Mouse (Mus musculus): ENCODE measurements around the gene Kcnn4.

DNA sequence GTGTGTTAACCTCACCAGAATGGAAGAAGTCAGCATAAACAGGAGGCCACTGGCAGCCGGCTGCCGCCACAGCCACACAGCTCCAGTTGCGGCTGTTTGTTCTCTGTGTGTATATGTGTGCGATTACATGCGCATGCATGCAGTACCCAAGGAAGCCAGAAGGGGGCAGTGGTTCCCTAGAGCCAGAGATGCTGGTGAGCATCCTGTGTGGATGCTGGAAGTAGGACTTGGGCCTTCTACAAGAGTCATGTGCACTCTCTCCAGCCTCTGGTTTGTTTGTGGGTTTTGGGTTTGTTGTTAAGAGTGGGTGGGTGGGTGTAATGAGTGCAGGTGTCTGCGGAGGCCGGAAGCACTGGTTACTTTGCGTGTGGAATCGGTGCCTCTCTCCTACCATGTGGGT, 32.8 kb downstream of the Kcnn4 start:
- TF ChIP-seq CTCF (IDR thresholded peaks at IDR 0.05; ENCODE audit: control insufficient read depth, insufficient read depth, insufficient read length) (no peak), USF1 (IDR thresholded peaks at IDR 0.05; ENCODE audit: low read depth) (no peak), MAX (IDR thresholded peaks at IDR 0.05) (no peak), CEBPB (IDR thresholded peaks at IDR 0.05; ENCODE audit: low read depth) (no peak)

Measured in C2C12 (cell line).